Mouse (Mus musculus): ENCODE data around the gene Ppp1r12b. TPM values are rescaled to one million over a fixed set of nuclear protein-coding genes. Genes with fewer than 3 reads are reported as not detected.

Ppp1r12b gene
- total RNA-seq, 2 experiments from 2014 or later = 147 to 165 TPM

- intact Hi-C loops (cut with DNase I) = loop anchor here (10.0 kb wide), 1 partner anchor 315 kb away; no protein-coding TSS in a partner anchor
- DNase-seq (ENCODE audit: low spot score) = no peak
These were observed 5.8 kb downstream of the Ppp1r12b start for GRCm38 (mm10) chr1:134949946-134950345.

DNA sequence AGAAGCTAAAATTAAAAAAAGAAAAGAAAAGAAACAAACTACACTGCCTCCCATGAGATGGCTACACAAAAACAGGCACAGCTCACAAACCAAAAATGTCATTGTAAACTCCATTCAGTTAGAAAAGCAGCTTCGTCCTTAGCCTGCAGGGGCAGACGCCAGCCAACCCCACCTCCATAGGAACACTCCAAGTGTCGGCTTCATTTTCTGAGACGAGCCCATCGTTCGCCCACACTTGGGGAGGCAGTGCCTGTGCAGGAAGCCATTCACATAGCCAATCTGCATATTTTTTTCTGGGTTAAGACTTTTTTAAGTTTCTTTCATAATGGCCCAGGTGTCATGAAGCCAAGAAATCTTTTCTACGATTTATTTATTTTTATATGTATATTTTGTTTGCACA is 8.2 kb downstream of the Ppp1r12b start:
- DNase-seq (ENCODE audit: low spot score) = no peak
- intact Hi-C loops (cut with DNase I) = no loop called here

DNA sequence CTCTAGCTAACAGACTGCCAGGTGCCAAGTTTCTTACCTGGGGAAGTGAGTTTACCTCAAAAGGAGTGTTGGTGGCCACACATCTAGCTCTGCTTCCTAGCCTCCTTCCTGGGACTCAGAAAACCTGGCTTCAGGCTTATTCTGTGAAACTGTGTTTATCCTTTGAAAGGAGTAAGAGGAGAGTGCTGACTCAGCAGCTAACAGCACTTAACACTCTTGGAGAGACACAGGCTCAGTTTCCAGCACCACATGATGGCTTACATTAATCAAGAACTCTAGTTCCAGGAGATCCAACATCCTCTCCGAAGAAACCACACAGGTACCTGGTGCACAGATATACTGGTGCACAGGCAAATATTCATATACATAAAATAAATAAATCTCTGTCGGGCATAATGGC is 12.8 kb downstream of the Ppp1r12b start:
- DNase-seq (ENCODE audit: low spot score) = no peak
- intact Hi-C loops (cut with DNase I) = no loop called here

GRCm38 (mm10) chr1:134940863-134941262 is 14.9 kb downstream of the Ppp1r12b start:
- DNase-seq (ENCODE audit: low spot score) = no peak
- intact Hi-C loops (cut with DNase I) = no loop called here

DNA sequence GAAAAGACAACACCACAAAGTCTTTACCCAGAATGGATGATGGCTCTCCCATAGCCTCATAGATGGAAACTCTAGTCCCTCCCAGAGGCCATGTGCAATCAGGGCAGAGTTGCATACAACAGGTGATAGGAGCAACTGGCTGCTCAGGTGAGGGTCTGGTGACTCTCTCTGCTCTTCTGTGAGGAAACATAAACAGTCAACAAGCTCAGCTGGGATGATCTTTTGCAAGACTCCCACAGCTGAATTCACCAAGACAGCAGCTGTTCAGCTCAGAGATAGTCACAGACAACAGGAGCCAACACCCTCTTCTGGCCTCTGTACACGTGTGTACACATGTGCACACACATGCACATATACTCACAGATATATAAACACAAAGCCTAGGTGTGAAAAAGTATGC is 17.5 kb downstream of the Ppp1r12b start:
- intact Hi-C loops (cut with DNase I) = no loop called here
- DNase-seq (ENCODE audit: low spot score) = no peak

GRCm38 (mm10) chr1:134936335-134936734 is 19.4 kb downstream of the Ppp1r12b start:
- intact Hi-C loops (cut with DNase I) = no loop called here
- DNase-seq (ENCODE audit: low spot score) = no peak

- intact Hi-C loops (cut with DNase I) = no loop called here
- DNase-seq (ENCODE audit: low spot score) = no peak
These were observed 23.3 kb downstream of the Ppp1r12b start for GRCm38 (mm10) chr1:134932431-134932830.

- intact Hi-C loops (cut with DNase I) = no loop called here
- no peak for DNase-seq (ENCODE audit: low spot score)
These were observed 36.7 kb downstream of the Ppp1r12b start for GRCm38 (mm10) chr1:134919010-134919409.

- DNase-seq (ENCODE audit: low spot score) = no peak
- intact Hi-C loops (cut with DNase I) = no loop called here
These were observed 40.3 kb downstream of the Ppp1r12b start for GRCm38 (mm10) chr1:134915421-134915820.

DNA sequence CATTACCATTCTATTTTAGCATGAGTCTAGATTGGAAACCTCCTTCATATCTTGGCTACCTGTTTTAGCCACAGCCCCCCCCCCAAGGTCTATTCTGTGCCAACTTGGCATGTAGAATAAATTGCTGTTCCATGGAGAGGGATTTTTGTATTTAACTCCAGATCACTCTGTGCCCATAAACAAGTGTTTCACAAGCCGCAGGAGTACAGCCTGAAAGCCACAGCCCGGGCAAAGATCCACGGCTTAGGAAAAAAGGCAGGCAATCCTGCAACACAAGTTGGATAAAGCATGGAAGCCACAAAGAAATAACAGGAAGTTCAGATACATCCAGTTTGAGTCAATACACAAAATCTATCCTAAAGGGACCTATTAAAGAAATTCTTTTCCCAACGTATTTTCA is 42.2 kb downstream of the Ppp1r12b start:
- no peak for DNase-seq (ENCODE audit: low spot score)
- intact Hi-C loops (cut with DNase I) = no loop called here

- intact Hi-C loops (cut with DNase I) = no loop called here
- no peak for DNase-seq (ENCODE audit: low spot score)
These were observed 43.9 kb downstream of the Ppp1r12b start for GRCm38 (mm10) chr1:134911892-134912291.

- intact Hi-C loops (cut with DNase I) = no loop called here
- peak; percentile 30 for DNase-seq (ENCODE audit: low spot score)
These were observed 45.7 kb downstream of the Ppp1r12b start for GRCm38 (mm10) chr1:134910037-134910436.

DNA sequence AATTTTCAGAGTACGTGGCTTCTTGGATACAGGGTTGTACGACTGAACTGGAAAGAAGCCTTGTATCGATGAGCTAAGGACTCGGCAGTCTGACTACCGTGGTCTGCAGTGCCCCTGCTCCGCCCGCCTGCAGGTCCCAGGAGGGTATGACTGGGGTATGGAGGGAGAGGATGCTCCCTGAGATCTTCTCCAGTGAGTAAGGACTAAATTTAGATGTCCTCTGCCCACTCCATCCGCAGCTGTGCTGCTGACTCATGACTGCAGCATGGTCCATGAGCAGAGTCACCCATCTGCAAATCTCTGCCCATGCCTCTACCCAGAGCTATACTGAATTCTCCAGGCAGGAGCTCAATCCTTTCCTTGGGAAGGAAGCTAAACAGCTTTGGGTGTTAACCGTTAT is 46.3 kb downstream of the Ppp1r12b start:
- intact Hi-C loops (cut with DNase I) = loop anchor here (2.0 kb wide), 1 partner anchor 45 kb away; the partner anchor contains the start of gene Ppp1r12b
- no peak for DNase-seq (ENCODE audit: low spot score)

GRCm38 (mm10) chr1:134902051-134902619 is 53.6 kb downstream of the Ppp1r12b start:
- intact Hi-C loops (cut with DNase I) = no loop called here
- no peak for DNase-seq (ENCODE audit: low spot score)

GRCm38 (mm10) chr1:134896008-134896407 is 59.7 kb downstream of the Ppp1r12b start:
- DNase-seq (ENCODE audit: low spot score) = no peak
- intact Hi-C loops (cut with DNase I) = no loop called here

GRCm38 (mm10) chr1:134894803-134895202 is 60.9 kb downstream of the Ppp1r12b start:
- DNase-seq (ENCODE audit: low spot score) = no peak
- intact Hi-C loops (cut with DNase I) = no loop called here

GRCm38 (mm10) chr1:134891916-134892315 is 63.8 kb downstream of the Ppp1r12b start:
- DNase-seq (ENCODE audit: low spot score) = no peak
- intact Hi-C loops (cut with DNase I) = no loop called here

DNA sequence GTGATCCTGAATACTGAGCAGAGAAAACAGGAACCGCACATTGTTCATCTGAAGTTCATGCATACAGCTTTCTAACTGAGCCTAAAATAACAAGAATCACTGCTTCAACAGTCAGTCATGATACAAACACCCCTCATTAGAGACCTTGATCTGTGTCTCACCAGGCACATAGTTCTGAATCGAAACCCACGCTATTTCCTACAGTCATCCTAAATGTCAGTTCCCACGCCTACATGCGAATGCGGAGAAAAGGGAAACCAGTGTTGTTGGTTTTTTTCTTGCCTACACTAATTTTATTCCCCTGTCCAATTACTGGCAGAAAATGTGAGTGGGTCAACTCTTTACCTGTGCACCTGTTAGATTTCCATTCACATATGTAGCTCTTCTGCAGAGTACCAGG is 66.1 kb downstream of the Ppp1r12b start:
- DNase-seq (ENCODE audit: low spot score) = no peak
- intact Hi-C loops (cut with DNase I) = no loop called here

- no peak for DNase-seq (ENCODE audit: low spot score)
- intact Hi-C loops (cut with DNase I) = no loop called here
These were observed 79.9 kb downstream of the Ppp1r12b start for GRCm38 (mm10) chr1:134875800-134876199.

DNA sequence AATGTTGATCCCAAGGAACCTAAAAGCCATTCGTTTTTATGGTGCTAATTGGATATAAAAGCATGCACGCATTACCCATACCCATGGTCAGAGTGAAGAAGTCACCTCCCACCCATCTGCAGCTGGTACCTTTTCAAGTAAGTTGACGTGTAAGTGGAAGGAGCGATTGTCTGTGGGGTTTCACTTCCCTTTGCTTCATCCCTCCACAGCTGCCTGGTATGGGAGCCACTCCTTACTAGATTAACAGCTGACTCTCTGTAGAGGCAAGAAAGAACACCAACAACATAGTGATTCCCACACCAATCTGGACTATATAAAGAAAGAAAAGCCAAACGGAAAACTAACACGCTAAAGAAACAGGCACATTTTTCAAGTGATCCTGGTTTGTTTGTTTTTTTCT is 83.1 kb downstream of the Ppp1r12b start:
- intact Hi-C loops (cut with DNase I) = no loop called here
- DNase-seq (ENCODE audit: low spot score) = no peak

DNA sequence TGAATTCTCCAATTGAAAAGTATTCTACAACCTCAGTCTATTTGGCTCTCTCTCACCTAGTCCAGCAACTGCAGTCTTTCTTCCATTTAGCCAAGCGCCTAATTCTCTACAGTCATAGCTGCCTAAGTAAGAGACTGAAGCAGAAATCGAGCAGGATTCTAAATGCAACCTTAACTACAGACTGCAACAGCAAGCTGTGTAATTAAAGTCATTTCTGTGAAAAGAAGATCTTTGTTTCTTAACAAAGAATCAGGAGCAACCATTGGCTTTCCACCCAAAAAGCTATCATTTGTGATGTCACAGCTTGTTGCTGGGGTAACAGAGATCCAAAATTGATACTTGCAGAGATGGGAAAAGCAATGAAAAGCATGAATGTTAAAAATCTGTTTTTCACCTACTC is 89.3 kb downstream of the Ppp1r12b start:
- no peak for DNase-seq (ENCODE audit: low spot score)
- intact Hi-C loops (cut with DNase I) = no loop called here

- no peak for DNase-seq (ENCODE audit: low spot score)
- intact Hi-C loops (cut with DNase I) = no loop called here
These were observed 90.2 kb downstream of the Ppp1r12b start for GRCm38 (mm10) chr1:134865552-134865951.
